In the genomic region with DNA sequence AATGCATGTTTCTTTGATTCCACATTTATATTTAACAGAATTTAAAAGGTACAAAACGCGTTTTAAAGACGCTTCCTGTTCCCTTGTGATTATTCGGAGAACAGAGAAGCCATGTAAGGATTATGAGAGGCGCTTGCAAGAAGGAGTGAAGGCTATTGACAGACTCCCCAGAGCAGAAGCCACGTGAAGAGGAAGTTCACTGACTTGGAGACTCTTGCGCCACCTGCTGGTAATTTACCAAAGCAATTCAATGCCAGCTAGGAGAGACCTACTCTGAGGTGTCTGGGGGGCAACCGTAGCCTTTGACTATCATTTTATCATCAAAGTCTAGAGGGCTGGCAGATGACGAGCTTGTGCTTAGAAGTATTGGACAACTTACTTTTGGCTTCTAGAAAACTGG, we compare ENCODE assay signal across 8 mouse cellular contexts.
DNase-seq lines count a peak whose midpoint lies in the region; ATAC-seq and TF ChIP-seq lines count a peak whose summit lies in the region.

No protein-coding gene starts in this region.

- no peak overlapping the region for H3K27ac ChIP-seq in hindbrain, embryonic 10.5 days
- H3K27ac ChIP-seq in hindbrain, embryonic 13.5 days = no peak overlapping the region
- no peak overlapping the region for H3K27ac ChIP-seq in forebrain, embryonic 16.5 days (ENCODE audit: low read length)
- no peak overlapping the region for H3K27ac ChIP-seq in kidney, adult 2 months (ENCODE audit: insufficient read depth, low read depth, low read length)
- H3K27ac ChIP-seq in limb, embryonic 14.5 days (replicated peaks; ENCODE audit: low read depth, low read length) = no peak overlapping the region

- H3K4me1 ChIP-seq in hindbrain, embryonic 10.5 days (replicated peaks) = no peaks in the 10 kb centered on the region
- H3K4me1 ChIP-seq in hindbrain, embryonic 13.5 days (replicated peaks) = no peaks in the 10 kb centered on the region
- H3K4me1 ChIP-seq in forebrain, embryonic 16.5 days (replicated peaks; ENCODE audit: control insufficient read depth, insufficient read depth, low read length) = no peaks in the 10 kb centered on the region
- H3K4me1 ChIP-seq in kidney, adult 2 months (ENCODE audit: control insufficient read depth, insufficient read depth, low read length) = no peaks in the 10 kb centered on the region
- no peaks in the 10 kb centered on the region for H3K4me1 ChIP-seq in limb, embryonic 14.5 days (ENCODE audit: control insufficient read depth, insufficient read depth, low read length)

- H3K4me3 ChIP-seq in hindbrain, embryonic 10.5 days = no peak overlapping the region
- H3K4me3 ChIP-seq in hindbrain, embryonic 13.5 days = no peak overlapping the region
- H3K4me3 ChIP-seq in forebrain, embryonic 16.5 days (replicated peaks; ENCODE audit: low read length) = no peak overlapping the region
- H3K4me3 ChIP-seq in kidney, adult 2 months (ENCODE audit: insufficient read depth, low read depth, low read length) = no peak overlapping the region
- H3K4me3 ChIP-seq in limb, embryonic 14.5 days (replicated peaks; ENCODE audit: low read length) = no peak overlapping the region

- TF ChIP-seq POLR2A in kidney, adult 2 months (IDR thresholded peaks at IDR 0.05; ENCODE audit: low read depth, low read length) = no peak
- no peak for TF ChIP-seq POLR2A in limb, embryonic 14.5 days (IDR thresholded peaks at IDR 0.05; ENCODE audit: borderline replicate concordance, extremely low read depth, insufficient read depth, insufficient read length)

- H3K4me2 ChIP-seq in hindbrain, embryonic 13.5 days = no peak overlapping the region
- no peak overlapping the region for H3K4me2 ChIP-seq in forebrain, embryonic 16.5 days (ENCODE audit: low read length)
- H3K4me2 ChIP-seq in limb, embryonic 14.5 days (replicated peaks; ENCODE audit: low read depth, low read length, severe bottlenecking) = no peak overlapping the region; the same call in 1 of the 2 replicates

- DNase-seq in hindbrain, embryonic 10.5 days (ENCODE audit: low spot score) = peak; percentile 69
- peak; percentile 19 for DNase-seq in c-Kit-positive CD71-positive TER-119-negative erythroid progenitor cells, embryonic 14.5 days (ENCODE audit: low read depth)
- peak; percentile 57 for DNase-seq in kidney, adult 2 months
- DNase-seq in limb, embryonic 14.5 days (ENCODE audit: low spot score) = peak; percentile 75
- DNase-seq in thymus, adult 18-20 months = peak; percentile 13

- no peak for ATAC-seq in hindbrain, embryonic 13.5 days (ENCODE audit: low FRiP score)
- ATAC-seq in forebrain, embryonic 16.5 days = peak; percentile 68
- no peak for ATAC-seq in limb, embryonic 14.5 days (ENCODE audit: low FRiP score, low read depth)
- peak; percentile 71 for ATAC-seq in neutrophil, adult 5-6 weeks (ENCODE audit: extremely low read depth, insufficient number of reproducible peaks, low FRiP score, poor library complexity, severe bottlenecking)

- no peak overlapping the region for H3K9ac ChIP-seq in hindbrain, embryonic 13.5 days
- H3K9ac ChIP-seq in forebrain, embryonic 16.5 days (replicated peaks; ENCODE audit: low read depth, low read length) = no peak overlapping the region
- no peak overlapping the region for H3K9ac ChIP-seq in limb, embryonic 14.5 days (ENCODE audit: low read depth, low read length, severe bottlenecking)

- 29% methylated on average over 9 of the region's 9 CpGs for WGBS in hindbrain, embryonic 10.5 days
- 30% methylated on average over 9 of the region's 9 CpGs for WGBS in hindbrain, embryonic 13.5 days
- WGBS in forebrain, embryonic 16.5 days = 23% methylated on average over 9 of the region's 9 CpGs
- 19% methylated on average over 9 of the region's 9 CpGs for WGBS in kidney, adult 2 months
- WGBS in limb, embryonic 14.5 days = 22% methylated on average over 9 of the region's 9 CpGs

- H3K27me3 ChIP-seq in hindbrain, embryonic 10.5 days (ENCODE audit: insufficient read depth, poor library complexity, severe bottlenecking) = no peaks in the 10 kb centered on the region
- H3K27me3 ChIP-seq in hindbrain, embryonic 13.5 days = no peaks in the 10 kb centered on the region
- H3K27me3 ChIP-seq in forebrain, embryonic 16.5 days (replicated peaks; ENCODE audit: control insufficient read depth, insufficient read depth, low read length) = no peaks in the 10 kb centered on the region
- H3K27me3 ChIP-seq in kidney, adult 2 months (replicated peaks; ENCODE audit: control insufficient read depth, insufficient read depth, low read length) = no peaks in the 10 kb centered on the region
- no peaks in the 10 kb centered on the region for H3K27me3 ChIP-seq in limb, embryonic 14.5 days (ENCODE audit: control insufficient read depth, insufficient read depth, low read length)

- TF ChIP-seq CTCF in kidney, adult 2 months (conservative IDR thresholded peaks at IDR 0.05; ENCODE audit: insufficient read depth, insufficient read length, low read depth, low read length) = peak; percentile 65

- H3K36me3 ChIP-seq in hindbrain, embryonic 10.5 days = no peaks in the 10 kb centered on the region
- no peaks in the 10 kb centered on the region for H3K36me3 ChIP-seq in hindbrain, embryonic 13.5 days
- H3K36me3 ChIP-seq in forebrain, embryonic 16.5 days (ENCODE audit: control insufficient read depth, insufficient read depth) = no peaks in the 10 kb centered on the region
- H3K36me3 ChIP-seq in kidney, adult 2 months (ENCODE audit: control insufficient read depth, insufficient read depth, low read length) = no peaks in the 10 kb centered on the region
- no peaks in the 10 kb centered on the region for H3K36me3 ChIP-seq in limb, embryonic 14.5 days (ENCODE audit: control insufficient read depth, insufficient read depth, low read length)

- H3K9me3 ChIP-seq in hindbrain, embryonic 10.5 days = no peaks in the 10 kb centered on the region
- no peaks in the 10 kb centered on the region for H3K9me3 ChIP-seq in hindbrain, embryonic 13.5 days
- no peaks in the 10 kb centered on the region for H3K9me3 ChIP-seq in forebrain, embryonic 16.5 days (ENCODE audit: control insufficient read depth, low read length)
- H3K9me3 ChIP-seq in limb, embryonic 14.5 days (ENCODE audit: control insufficient read depth, low read length) = no peaks in the 10 kb centered on the region

Comparison
In these comparisons a context has a peak if more than half of its experiments do, and no peak if none do; other contexts are left out.
1. DNase-seq: peak in every context shown above with its lines; median percentile 75 in limb, embryonic 14.5 days; 69 in hindbrain, embryonic 10.5 days; 57 in kidney, adult 2 months; 19 in c-Kit-positive CD71-positive TER-119-negative erythroid progenitor cells, embryonic 14.5 days; 13 in thymus, adult 18-20 months.
2. ATAC-seq: peak in forebrain, embryonic 16.5 days (single experiment) and neutrophil, adult 5-6 weeks (single experiment); none in hindbrain, embryonic 13.5 days (single experiment) and limb, embryonic 14.5 days (single experiment).